Mouse (Mus musculus) erythroblast, embryonic 14.5 days (primary cell): ENCODE results near the gene Kcnh2.

Source experiments
- GATA1 ChIP-seq: IDR thresholded peaks from 2 replicates; pipeline ENCODE4 v1.6.1; 2012; ENCODE audit warnings: low read length, inconsistent platforms, mixed read lengths
- TAL1 ChIP-seq: IDR thresholded peaks from 3 replicates; pipeline ENCODE4 v1.6.1; 2012; ENCODE audit warnings: low read length, inconsistent platforms, mixed read lengths

GRCm38 (mm10) chr5:24374216-24374615 lies 22.8 kb upstream of the Kcnh2 start:
- no peak for TF ChIP-seq GATA1
- TF ChIP-seq TAL1, result no peak
